Mouse (Mus musculus): ENCODE measurements around the gene 4930563M21Rik. TPM values are rescaled to one million over a fixed set of nuclear protein-coding genes. Genes with fewer than 3 reads are reported as not detected.

Gene 4930563M21Rik
- polyA plus RNA-seq, 1 experiment from 2014 or later, result not detected

GRCm38 (mm10) chr9:55937664-55938617 is 72.4 kb downstream of the 4930563M21Rik start, which contains the start of gene Scaper:
Gene Scaper (minus strand): TSS chr9:55938119.
- no peaks in the 10 kb centered on the region for H3K36me3 ChIP-seq
- H3K4me1 ChIP-seq, result peaks cover 15% of the 10 kb centered on the region
- H3K9ac ChIP-seq (replicated peaks), result peak within 1 kb of the TSS; percentile 89
- peak within 1 kb of the TSS; percentile 77 for H3K4me3 ChIP-seq
- under 1% methylated on average over 56 of the region's 60 CpGs for WGBS
- H3K27ac ChIP-seq (replicated peaks), result peak within 1 kb of the TSS; percentile 73
- no peaks in the 10 kb centered on the region for H3K27me3 ChIP-seq
- peak within 1 kb of the TSS; percentile 52 for H3K4me2 ChIP-seq (replicated peaks)
- no peaks in the 10 kb centered on the region for H3K9me3 ChIP-seq
- ATAC-seq (replicated peaks), result peak; percentile 98

GRCm38 (mm10) chr9:55937224-55937663 is 73.1 kb downstream of the 4930563M21Rik start:
- Histone ChIP-seq H3K27ac (replicated peaks) (peak overlapping the region; percentile 73), H3K4me1 (peaks cover 15% of the 10 kb centered on the region), H3K9ac (replicated peaks) (peak overlapping the region; percentile 89), H3K9me3 (no peaks in the 10 kb centered on the region), H3K4me2 (replicated peaks) (peak overlapping the region; percentile 52), H3K27me3 (no peaks in the 10 kb centered on the region), H3K4me3 (peak overlapping the region; percentile 77), H3K36me3 (no peaks in the 10 kb centered on the region)
- 39% methylated on average over 5 of the region's 5 CpGs for WGBS
- peak; percentile 17; the same call in 1 of the 2 replicates for ATAC-seq (replicated peaks)

- no peaks in the 10 kb centered on the region for H3K27me3 ChIP-seq
- no peak overlapping the region for H3K9ac ChIP-seq (replicated peaks)
- H3K4me1 ChIP-seq, result peaks cover 9% of the 10 kb centered on the region
- H3K36me3 ChIP-seq, result no peaks in the 10 kb centered on the region
- 74% methylated on average over 1 of the region's 1 CpGs for WGBS
- no peak overlapping the region for H3K4me3 ChIP-seq
- no peak overlapping the region for H3K27ac ChIP-seq (replicated peaks)
- no peak overlapping the region for H3K4me2 ChIP-seq (replicated peaks)
- no peak for ATAC-seq (replicated peaks)
- H3K9me3 ChIP-seq, result no peaks in the 10 kb centered on the region
Observed at GRCm38 (mm10) chr9:55932482-55932881, 77.9 kb downstream of the 4930563M21Rik start.

GRCm38 (mm10) chr9:55918579-55918978 is 91.8 kb downstream of the 4930563M21Rik start:
- no peak overlapping the region for H3K4me3 ChIP-seq
- peak; percentile 32; the same call in 1 of the 2 replicates for ATAC-seq (replicated peaks)
- H3K27me3 ChIP-seq, result no peaks in the 10 kb centered on the region
- no peak overlapping the region for H3K4me2 ChIP-seq (replicated peaks)
- WGBS, result 67% methylated on average over 3 of the region's 3 CpGs
- no peaks in the 10 kb centered on the region for H3K9me3 ChIP-seq
- H3K36me3 ChIP-seq, result 0 out of 2 replicates have a peak, but pooled peaks cover 4% of the 10 kb centered on the region
- H3K9ac ChIP-seq (replicated peaks), result no peak overlapping the region
- no peaks in the 10 kb centered on the region for H3K4me1 ChIP-seq
- H3K27ac ChIP-seq (replicated peaks), result no peak overlapping the region

GRCm38 (mm10) chr9:55916751-55917150 is 93.6 kb downstream of the 4930563M21Rik start:
- Histone ChIP-seq H3K9me3 (no peaks in the 10 kb centered on the region), H3K36me3 (0 out of 2 replicates have a peak, but pooled peaks cover 4% of the 10 kb centered on the region), H3K4me3 (no peak overlapping the region), H3K27ac (replicated peaks) (no peak overlapping the region), H3K9ac (replicated peaks) (no peak overlapping the region), H3K4me1 (no peaks in the 10 kb centered on the region), H3K4me2 (replicated peaks) (no peak overlapping the region), H3K27me3 (no peaks in the 10 kb centered on the region)
- no peak for ATAC-seq (replicated peaks)

Other genes starting within 250 kb of the 4930563M21Rik start
- 31.9 and 34.6 TPM in 2 replicates for gene Scaper, start 72.4 kb downstream of the 4930563M21Rik start, polyA plus RNA-seq (2015; fragmentation: Nextera tagmentation; extraction: Ambion mirVana)
- 274 and 297 TPM in 2 replicates for gene Rcn2, start 31.3 kb upstream of the 4930563M21Rik start, polyA plus RNA-seq (2015; fragmentation: Nextera tagmentation; extraction: Ambion mirVana)
- gene Pstpip1, start 79.4 kb upstream of the 4930563M21Rik start, polyA plus RNA-seq (2015; fragmentation: Nextera tagmentation; extraction: Ambion mirVana), result 0.33 and 0.60 TPM in 2 replicates
- gene Tspan3, start 154.9 kb upstream of the 4930563M21Rik start, polyA plus RNA-seq (2015; fragmentation: Nextera tagmentation; extraction: Ambion mirVana), result 511 and 552 TPM in 2 replicates

Measured in forebrain, embryonic 15.5 days (tissue).